ENCODE assay signal across 8 mouse cellular contexts in the genomic region with DNA sequence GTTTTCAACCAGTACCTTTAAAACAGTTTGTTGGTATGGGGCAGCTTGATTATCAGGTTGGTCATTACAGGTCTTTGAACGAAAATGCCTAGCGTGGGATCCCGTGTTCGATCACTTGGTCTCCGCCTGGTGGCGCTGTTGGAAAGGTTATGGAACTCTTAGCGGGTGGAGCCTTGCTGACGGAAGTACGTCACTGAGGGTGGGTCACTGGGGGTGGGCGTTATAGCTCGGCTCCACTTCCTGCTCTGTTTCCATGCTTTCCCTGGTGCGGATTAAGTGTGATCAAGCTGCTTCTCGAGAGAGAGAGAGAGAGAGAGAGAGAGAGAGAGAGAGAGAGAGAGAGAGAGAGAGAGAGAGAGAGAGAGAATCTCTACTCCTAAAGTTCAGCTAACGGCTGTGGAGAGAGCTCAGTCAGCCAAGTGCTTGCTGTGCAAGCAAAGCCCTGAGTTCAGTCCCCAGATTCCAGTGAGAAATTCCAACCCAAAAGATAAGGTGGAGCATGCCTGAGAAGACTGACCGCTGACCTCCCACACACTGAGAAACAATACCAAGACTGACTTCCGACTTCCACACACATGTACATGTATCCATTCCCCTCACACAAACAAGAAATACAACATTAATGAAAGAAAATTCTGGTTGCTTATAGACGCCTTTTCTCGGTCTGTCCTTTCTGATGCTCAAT. TPM values are rescaled to one million over a fixed set of nuclear protein-coding genes. Genes with fewer than 3 reads are reported as not detected.
DNase-seq lines count a peak whose midpoint lies in the region; ATAC-seq lines count a peak whose summit lies in the region.

No protein-coding gene starts in this region.

- peak; percentile 95 for DNase-seq in adipocyte (ENCODE audit: low spot score)
- DNase-seq in embryo, embryonic 10 days (ENCODE audit: low spot score) = peak; percentile 98
- DNase-seq in gastrocnemius, postnatal 10 days = peak; percentile 97
- peak; percentile 98 for DNase-seq in induced T-regulatory cell, adult 2 months (ENCODE audit: low read depth)
- peak; percentile 87 to 95 for DNase-seq in left cerebral cortex, postnatal 10 days (ENCODE audit: extremely low spot score in 1 of 2, low spot score in 2 of 2)
- DNase-seq in right cerebral cortex, postnatal 25 days = peak; percentile 80
- peak; percentile 84 to 95 for DNase-seq in urinary bladder, postnatal 4 days (ENCODE audit: low spot score in 2 of 2)

- intact Hi-C loops in left cerebral cortex, postnatal 10 days (cut with DNase I) = loop anchor here (5.0 kb wide), 3 partner anchors 64 to 189 kb away; a partner anchor contains a TSS

- ATAC-seq in megakaryocyte-erythroid progenitor cell, adult 5-6 weeks (replicated peaks; ENCODE audit: low FRiP score, low TSS enrichment, poor library complexity, severe bottlenecking) = peak; percentile 73

RNA-seq across cellular contexts. Expression of a gene that starts 8.6 kb away (rescaled TPM):
- under 1 TPM; 0.68 to 0.78 TPM for total RNA-seq in gastrocnemius, postnatal 10 days (2021)
- under 1 TPM; 0.22 to 0.51 TPM for total RNA-seq in left cerebral cortex, postnatal 10 days (2021)
- 5.5 TPM in 1 of 2 replicates, not detected in the other for total RNA-seq in megakaryocyte-erythroid progenitor cell, adult 5-6 weeks (2014; fragmentation: Nextera tagmentation)
- 0.46 and 0.94 TPM in 2 replicates for total RNA-seq in megakaryocyte-erythroid progenitor cell, adult 5-6 weeks (2017)

RNA-seq across cellular contexts. Expression of a gene that starts 20.9 kb away (rescaled TPM):
- 100 to 1,000 TPM; 121 to 143 TPM for total RNA-seq in gastrocnemius, postnatal 10 days (2021)
- 10 to 100 TPM; 25.5 to 26.0 TPM for total RNA-seq in left cerebral cortex, postnatal 10 days (2021)
- 1.6 TPM in 1 of 2 replicates, not detected in the other for total RNA-seq in megakaryocyte-erythroid progenitor cell, adult 5-6 weeks (2014; fragmentation: Nextera tagmentation)
- 0.94 and 1.1 TPM in 2 replicates for total RNA-seq in megakaryocyte-erythroid progenitor cell, adult 5-6 weeks (2017)

RNA-seq across cellular contexts. Expression of a gene that starts 40.7 kb away (rescaled TPM):
- not detected for total RNA-seq in gastrocnemius, postnatal 10 days (2021)
- total RNA-seq in left cerebral cortex, postnatal 10 days (2021) = 1 to 10 TPM; 2.5 to 2.9 TPM
- not detected in 2 replicates for total RNA-seq in megakaryocyte-erythroid progenitor cell, adult 5-6 weeks (2014; fragmentation: Nextera tagmentation)
- total RNA-seq in megakaryocyte-erythroid progenitor cell, adult 5-6 weeks (2017) = not detected in 2 replicates

RNA-seq across cellular contexts. Expression of a gene that starts 50.4 kb away (rescaled TPM):
- 1 to 10 TPM; 1.8 to 4.2 TPM for total RNA-seq in gastrocnemius, postnatal 10 days (2021)
- under 1 TPM; 0.61 to 0.99 TPM for total RNA-seq in left cerebral cortex, postnatal 10 days (2021)
- total RNA-seq in megakaryocyte-erythroid progenitor cell, adult 5-6 weeks (2014; fragmentation: Nextera tagmentation) = 133 and 270 TPM in 2 replicates
- 78.8 and 149 TPM in 2 replicates for total RNA-seq in megakaryocyte-erythroid progenitor cell, adult 5-6 weeks (2017)

Comparison
In these comparisons a context has a peak if more than half of its experiments do, and no peak if none do; other contexts are left out.
1. Peak in every context shown above with its lines: DNase-seq and ATAC-seq.
2. RNA of a gene that starts 20.9 kb away (total RNA-seq): 121 to 143 TPM in gastrocnemius, postnatal 10 days and 25.5 to 26.0 TPM in left cerebral cortex, postnatal 10 days; 0.94 to 1.6 TPM in megakaryocyte-erythroid progenitor cell, adult 5-6 weeks; every median in the first group is over 10 times any median in the second.